Mouse (Mus musculus) C2C12 (cell line): ENCODE results near the gene Xab2. TPM values are rescaled to one million over a fixed set of nuclear protein-coding genes. Genes with fewer than 3 reads are reported as not detected.

ENCODE experiments used
- H3K27me3 ChIP-seq: one replicate; pipeline ENCODE4 v1.6.1; 2011; ENCODE audit not compliant: control insufficient read depth, insufficient read depth, insufficient read length
- H3K36me3 ChIP-seq: one replicate; pipeline ENCODE4 v1.6.1; 2011; ENCODE audit not compliant: control insufficient read depth, insufficient read depth
- H3K4me3 ChIP-seq: one replicate; pipeline ENCODE4 v1.5.1; 2011; ENCODE audit warnings: mild to moderate bottlenecking, control low read depth; ENCODE audit not compliant: poor library complexity, insufficient read depth, severe bottlenecking
- H3K79me2 ChIP-seq: one replicate; pipeline ENCODE4 v1.6.1; 2011; ENCODE audit not compliant: control insufficient read depth, insufficient read depth
- H3K79me3 ChIP-seq: one replicate; pipeline ENCODE4 v1.6.1; 2011; ENCODE audit warnings: low read depth, control low read depth
- H3ac ChIP-seq: one replicate; pipeline ENCODE3; 2011; ENCODE audit warnings: low read depth; ENCODE audit not compliant: control insufficient read depth, insufficient read length
- CEBPB ChIP-seq: IDR thresholded peaks from one replicate; pipeline ENCODE4 v1.6.1; 2011; ENCODE audit warnings: low read depth, mild to moderate bottlenecking, control low read depth, moderate library complexity
- CTCF ChIP-seq: IDR thresholded peaks from one replicate; pipeline ENCODE4 v1.5.1; 2011; ENCODE audit not compliant: control insufficient read depth, insufficient read depth, insufficient read length
- FOSL1 ChIP-seq: IDR thresholded peaks from one replicate; pipeline ENCODE4 v1.8.0; 2011; ENCODE audit warnings: mild to moderate bottlenecking, low read length; ENCODE audit not compliant: poor library complexity, insufficient read depth, severe bottlenecking
- MAX ChIP-seq: IDR thresholded peaks from one replicate; pipeline ENCODE4 v1.6.1; 2011; ENCODE audit warnings: mild to moderate bottlenecking, control low read depth
- MYOD1 ChIP-seq: IDR thresholded peaks from one replicate; pipeline ENCODE4 v1.6.1; 2011; ENCODE audit warnings: low read depth; ENCODE audit not compliant: control insufficient read depth, insufficient read length
- MYOG ChIP-seq: IDR thresholded peaks from one replicate; pipeline ENCODE4 v1.6.1; 2011; ENCODE audit not compliant: control insufficient read depth, insufficient read length; ENCODE audit errors: extremely low read depth
- USF1 ChIP-seq: IDR thresholded peaks from one replicate; pipeline ENCODE4 v1.6.1; 2011; ENCODE audit warnings: low read depth, mild to moderate bottlenecking, control low read depth, moderate library complexity
- long read RNA-seq, 2 experiments: library from polyadenylated mRNA; unstranded; transcript quantifications; one replicate each; pipeline ENCODE4 v2.0.0; 2019 to 2020
- polyA plus RNA-seq: library from polyadenylated mRNA; unstranded; fragments of >200 nt; fragmentation: generic; extraction: Trizol; gene quantifications from one replicate; pipeline ENCODE4 v1.2.1, GENCODE M21; 2012; ENCODE audit warnings: missing spikeins

Gene Xab2
- 38.2 TPM for polyA plus RNA-seq
- long read RNA-seq, experiment 1, transcript Xab2-201 (19 exons, 2,677 nt) = major isoform, 22 of 37 reads
- long read RNA-seq, experiment 1, partial matches to known transcripts = 9 of 37 reads
- long read RNA-seq, experiment 1, other reads (novel, unspliced or antisense) = 6 of 37 reads
- long read RNA-seq, experiment 2, full-length matches to known transcripts = 420 of 492 reads
- long read RNA-seq, experiment 2, partial matches to known transcripts = 9 of 492 reads
- long read RNA-seq, experiment 2, other reads (novel, unspliced or antisense) = 63 of 492 reads

GRCm38 (mm10) chr8:3621199-3621970 is at the start of gene Xab2, which contains the start of gene Pet100:
Gene Xab2 (minus strand): TSS chr8:3621316.
Gene Pet100 (plus strand): TSS chr8:3621548.
- Histone ChIP-seq H3K4me3 (peak within 1 kb of the TSS; percentile 79), H3ac (peak within 1 kb of the TSS; percentile 75), H3K27me3 (no peaks in the 10 kb centered on the region), H3K79me3 (peaks cover 30% of the 10 kb centered on the region), H3K36me3 (peaks cover 21% of the 10 kb centered on the region), H3K79me2 (peaks cover 36% of the 10 kb centered on the region)
- TF ChIP-seq MYOG (no peak), MAX (no peak), CEBPB (no peak), CTCF (no peak), FOSL1 (no peak), USF1 (no peak), MYOD1 (no peak)

GRCm38 (mm10) chr8:3670388-3670787 is 49.3 kb upstream of the Xab2 start:
- no peaks in the 10 kb centered on the region for H3K79me2 ChIP-seq
- no peak overlapping the region for H3K4me3 ChIP-seq

GRCm38 (mm10) chr8:3665507-3665906 is 44.4 kb upstream of the Xab2 start, which contains the start of gene Mcemp1:
Gene Mcemp1 (plus strand): TSS chr8:3665754.
- TF ChIP-seq CTCF (no peak), MYOD1 (no peak), MAX (no peak), MYOG (no peak), USF1 (no peak), FOSL1 (no peak), CEBPB (no peak)
- H3K4me3 ChIP-seq = no peak within 1 kb of the TSS
- no peaks in the 10 kb centered on the region for H3K79me3 ChIP-seq
- H3ac ChIP-seq = no peak within 1 kb of the TSS
- H3K79me2 ChIP-seq = no peaks in the 10 kb centered on the region
- peaks cover 36% of the 10 kb centered on the region for H3K27me3 ChIP-seq
- no peaks in the 10 kb centered on the region for H3K36me3 ChIP-seq

More at GRCm38 (mm10) chr8:3670388-3670787, 49.3 kb upstream of the Xab2 start:
- Histone ChIP-seq H3K27me3 (peaks cover 27% of the 10 kb centered on the region), H3K36me3 (no peaks in the 10 kb centered on the region), H3ac (no peak overlapping the region), H3K79me3 (no peaks in the 10 kb centered on the region)
- TF ChIP-seq MAX (no peak), FOSL1 (no peak), CTCF (no peak), MYOD1 (no peak), MYOG (no peak), CEBPB (no peak), USF1 (no peak)

GRCm38 (mm10) chr8:3664405-3664804 is 43.3 kb upstream of the Xab2 start:
- no peaks in the 10 kb centered on the region for H3K79me2 ChIP-seq
- H3K36me3 ChIP-seq = no peaks in the 10 kb centered on the region
- TF ChIP-seq MAX (no peak), MYOG (no peak), FOSL1 (no peak), CEBPB (no peak), CTCF (no peak), USF1 (no peak), MYOD1 (no peak)
- no peak overlapping the region for H3K4me3 ChIP-seq
- no peaks in the 10 kb centered on the region for H3K79me3 ChIP-seq
- peaks cover 36% of the 10 kb centered on the region for H3K27me3 ChIP-seq
- no peak overlapping the region for H3ac ChIP-seq

DNA sequence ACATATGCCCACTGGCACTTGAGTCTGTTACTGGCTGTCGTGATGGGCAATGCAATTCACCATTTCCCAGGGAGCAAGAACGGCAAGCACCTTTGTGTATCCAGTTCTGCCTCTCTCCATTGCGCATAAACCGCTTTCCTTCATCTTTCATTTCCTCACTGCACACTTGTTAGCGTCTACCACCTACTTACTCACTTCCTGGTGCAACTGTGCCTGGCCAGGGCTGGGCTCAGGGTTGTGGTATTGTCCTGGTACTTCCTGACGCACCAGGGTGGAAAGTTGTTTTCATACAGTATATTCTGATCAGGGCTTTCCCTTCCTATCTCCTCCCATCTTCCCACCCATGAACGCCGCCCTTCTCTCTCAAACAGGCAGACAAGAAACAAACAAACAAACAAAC is 39.8 kb upstream of the Xab2 start:
- no peak overlapping the region for H3ac ChIP-seq
- no peak overlapping the region for H3K4me3 ChIP-seq
- no peaks in the 10 kb centered on the region for H3K79me3 ChIP-seq
- no peak for TF ChIP-seq CTCF
- H3K36me3 ChIP-seq = no peaks in the 10 kb centered on the region
- H3K79me2 ChIP-seq = no peaks in the 10 kb centered on the region
- H3K27me3 ChIP-seq = peaks cover 21% of the 10 kb centered on the region

GRCm38 (mm10) chr8:3656725-3657381 is 35.7 kb upstream of the Xab2 start:
- Histone ChIP-seq H3K27me3 (peaks cover 26% of the 10 kb centered on the region), H3K79me3 (no peaks in the 10 kb centered on the region), H3K4me3 (no peak overlapping the region), H3K79me2 (no peaks in the 10 kb centered on the region), H3K36me3 (no peaks in the 10 kb centered on the region), H3ac (no peak overlapping the region)
- TF ChIP-seq MYOD1 (no peak), MAX (no peak), CTCF (no peak), CEBPB (no peak), FOSL1 (no peak), MYOG (no peak), USF1 (no peak)
